Mouse (Mus musculus): Measurements from ENCODE around the gene Hoxd3. TPM values are rescaled to one million over a fixed set of nuclear protein-coding genes. Genes with fewer than 3 reads are reported as not detected.

The Hoxd3 gene
- total and polyA plus RNA-seq, 2 experiments, result not detected

DNA sequence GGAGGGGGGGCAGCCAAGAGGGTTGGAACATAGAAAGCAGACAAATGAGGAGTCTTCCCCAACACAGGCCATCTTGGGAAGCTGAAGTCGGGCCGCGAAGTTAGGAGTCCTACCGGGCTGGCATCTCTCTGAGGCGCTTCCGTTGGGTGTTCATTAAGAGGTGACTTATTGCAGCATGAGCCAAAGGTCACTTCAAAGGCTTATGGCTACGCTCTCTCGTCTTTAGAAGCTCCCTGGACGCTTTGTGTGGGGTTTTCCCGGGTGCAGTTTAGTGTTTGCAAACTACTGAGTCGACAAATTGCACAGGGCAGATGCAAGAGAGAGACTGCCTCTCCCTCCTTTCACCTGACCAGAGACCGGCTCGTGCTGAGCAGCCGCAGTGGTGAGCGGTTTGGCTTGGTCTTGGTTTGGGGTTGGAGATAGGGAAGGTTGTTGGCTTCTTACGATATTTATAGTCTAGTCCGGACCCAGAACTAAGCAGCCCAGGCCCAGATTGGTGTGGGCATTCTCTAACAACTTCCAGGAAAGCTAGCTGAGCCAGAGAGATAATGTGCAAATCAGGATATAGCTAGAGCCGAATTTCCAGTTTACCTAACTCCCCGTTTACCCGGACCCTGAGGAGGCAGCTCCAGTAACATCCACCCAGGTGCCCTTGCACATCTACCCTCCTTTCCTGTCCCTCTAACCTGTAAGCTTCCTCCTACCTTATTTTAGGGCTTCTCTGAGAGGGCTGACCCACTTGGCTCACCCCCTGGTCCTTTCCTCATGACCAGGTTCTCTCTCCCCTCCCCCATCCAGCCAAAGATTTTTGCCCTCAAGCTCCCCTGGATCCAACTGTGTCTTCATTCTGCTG, 27.1 kb downstream of the Hoxd3 start:
- Histone ChIP-seq H3K9ac (ENCODE audit: low read depth, low read length) (no peak overlapping the region), H3K27me3 (ENCODE audit: control insufficient read depth, insufficient read depth, low read length) (peaks cover 48% of the 10 kb centered on the region), H3K4me3 (ENCODE audit: insufficient read depth, low read depth, low read length) (no peak overlapping the region), H3K27ac (replicated peaks; ENCODE audit: insufficient read depth, low read depth, low read length) (no peak overlapping the region), H3K4me1 (ENCODE audit: control insufficient read depth, insufficient read depth, low read length) (no peaks in the 10 kb centered on the region), H3K79me2 (ENCODE audit: control insufficient read depth, insufficient read depth, low read length) (no peaks in the 10 kb centered on the region), H3K36me3 (ENCODE audit: control insufficient read depth, insufficient read depth, low read length) (no peaks in the 10 kb centered on the region)
- WGBS, result 4% methylated on average over 20 of the region's 20 CpGs
- no peak for TF ChIP-seq CTCF (IDR thresholded peaks at IDR 0.05; ENCODE audit: low read depth, low read length)
- TF ChIP-seq POLR2A (IDR thresholded peaks at IDR 0.05; ENCODE audit: extremely low read depth, insufficient read depth, low read length), result no peak
- DNase-seq (ENCODE audit: extremely low read depth, low read depth, low spot score), result no peak

DNA sequence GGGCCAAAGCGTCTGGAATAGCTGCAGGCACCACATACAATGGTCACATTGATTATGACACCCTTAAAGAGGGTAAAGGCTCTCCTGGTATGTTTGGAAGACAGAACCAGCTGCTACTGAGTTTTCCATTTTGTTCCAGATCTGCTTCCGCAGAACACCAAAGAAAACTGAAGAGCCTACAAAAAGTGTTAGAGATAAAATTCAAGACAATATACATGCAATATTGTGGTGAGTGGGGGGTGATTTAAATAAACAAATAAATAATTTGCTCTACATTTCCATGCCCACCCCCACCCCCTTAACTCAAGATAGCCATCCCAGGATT, 27.7 kb downstream of the Hoxd3 start:
- Histone ChIP-seq H3K9ac (ENCODE audit: low read depth, low read length) (no peak overlapping the region), H3K27ac (replicated peaks; ENCODE audit: insufficient read depth, low read depth, low read length) (no peak overlapping the region), H3K4me3 (ENCODE audit: insufficient read depth, low read depth, low read length) (no peak overlapping the region), H3K79me2 (ENCODE audit: control insufficient read depth, insufficient read depth, low read length) (no peaks in the 10 kb centered on the region), H3K36me3 (ENCODE audit: control insufficient read depth, insufficient read depth, low read length) (no peaks in the 10 kb centered on the region), H3K4me1 (ENCODE audit: control insufficient read depth, insufficient read depth, low read length) (no peaks in the 10 kb centered on the region), H3K27me3 (ENCODE audit: control insufficient read depth, insufficient read depth, low read length) (peaks cover 47% of the 10 kb centered on the region)
- no peak for DNase-seq (ENCODE audit: extremely low read depth, low read depth, low spot score)
- no peak for TF ChIP-seq CTCF (IDR thresholded peaks at IDR 0.05; ENCODE audit: low read depth, low read length)
- TF ChIP-seq POLR2A (IDR thresholded peaks at IDR 0.05; ENCODE audit: extremely low read depth, insufficient read depth, low read length), result no peak
- WGBS, result 17% methylated on average over 2 of the region's 2 CpGs

- no peak overlapping the region for H3K27ac ChIP-seq (replicated peaks; ENCODE audit: insufficient read depth, low read depth, low read length)
- peaks cover 44% of the 10 kb centered on the region for H3K27me3 ChIP-seq (ENCODE audit: control insufficient read depth, insufficient read depth, low read length)
- no peak overlapping the region for H3K4me3 ChIP-seq (ENCODE audit: insufficient read depth, low read depth, low read length)
- H3K4me1 ChIP-seq (ENCODE audit: control insufficient read depth, insufficient read depth, low read length), result no peaks in the 10 kb centered on the region
- no peak overlapping the region for H3K9ac ChIP-seq (ENCODE audit: low read depth, low read length)
- no peaks in the 10 kb centered on the region for H3K36me3 ChIP-seq (ENCODE audit: control insufficient read depth, insufficient read depth, low read length)
- no peak for DNase-seq (ENCODE audit: extremely low read depth, low read depth, low spot score)
- no peaks in the 10 kb centered on the region for H3K79me2 ChIP-seq (ENCODE audit: control insufficient read depth, insufficient read depth, low read length)
- 12% methylated on average over 14 of the region's 14 CpGs for WGBS
- TF ChIP-seq CTCF (IDR thresholded peaks at IDR 0.05; ENCODE audit: low read depth, low read length) (no peak), POLR2A (IDR thresholded peaks at IDR 0.05; ENCODE audit: extremely low read depth, insufficient read depth, low read length) (no peak)
These were observed 28.1 kb downstream of the Hoxd3 start for GRCm38 (mm10) chr2:74739869-74740268.

- Histone ChIP-seq H3K9ac (ENCODE audit: low read depth, low read length) (no peak overlapping the region), H3K4me3 (ENCODE audit: insufficient read depth, low read depth, low read length) (no peak overlapping the region)
- DNase-seq (ENCODE audit: extremely low read depth, low read depth, low spot score), result no peak
These were observed 28.8 kb downstream of the Hoxd3 start for GRCm38 (mm10) chr2:74740311-74741091.

DNA sequence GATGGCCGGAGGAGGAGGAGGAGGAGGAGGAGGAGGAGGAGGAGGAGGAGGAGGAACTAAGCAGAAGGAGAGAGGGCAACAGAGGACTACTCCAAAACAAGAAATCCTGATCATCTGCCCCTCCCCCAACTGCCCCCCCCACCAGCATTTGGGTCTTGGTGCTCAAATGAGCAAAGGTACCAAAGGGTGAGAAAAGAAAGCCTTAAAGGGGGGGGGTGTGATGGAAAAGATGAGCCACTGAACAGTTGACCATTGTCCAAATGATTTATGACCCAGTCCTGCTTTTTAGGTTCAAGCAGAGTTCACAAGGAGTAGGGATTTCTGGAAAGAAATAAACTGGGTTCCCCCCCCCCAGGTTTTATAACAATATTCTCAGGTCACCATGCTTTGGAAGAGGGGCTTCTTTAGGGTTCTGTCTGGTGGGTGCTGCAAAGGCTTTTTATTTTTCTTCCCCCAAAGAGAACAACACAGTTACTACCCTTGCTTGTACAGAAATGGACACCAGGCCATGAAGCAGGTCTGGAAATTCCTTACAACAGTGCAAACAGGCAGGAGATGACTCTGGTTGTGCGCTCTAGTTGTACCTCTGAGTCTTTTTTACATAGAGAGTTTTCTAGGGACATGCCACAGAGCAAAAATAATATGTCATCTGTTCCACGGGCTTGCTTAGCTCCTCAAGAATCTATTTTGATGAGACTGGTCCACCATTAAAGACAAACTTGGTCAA, 29.7 kb downstream of the Hoxd3 start:
- no peak overlapping the region for H3K4me3 ChIP-seq (ENCODE audit: insufficient read depth, low read depth, low read length)
- 38% methylated on average over 2 of the region's 3 CpGs for WGBS
- H3K4me1 ChIP-seq (ENCODE audit: control insufficient read depth, insufficient read depth, low read length), result no peaks in the 10 kb centered on the region
- H3K27me3 ChIP-seq (ENCODE audit: control insufficient read depth, insufficient read depth, low read length), result peaks cover 41% of the 10 kb centered on the region
- no peak overlapping the region for H3K9ac ChIP-seq (ENCODE audit: low read depth, low read length)
- TF ChIP-seq CTCF (IDR thresholded peaks at IDR 0.05; ENCODE audit: low read depth, low read length), result no peak
- no peak for TF ChIP-seq POLR2A (IDR thresholded peaks at IDR 0.05; ENCODE audit: extremely low read depth, insufficient read depth, low read length)
- DNase-seq (ENCODE audit: extremely low read depth, low read depth, low spot score), result no peak
- H3K27ac ChIP-seq (replicated peaks; ENCODE audit: insufficient read depth, low read depth, low read length), result no peak overlapping the region
- no peaks in the 10 kb centered on the region for H3K79me2 ChIP-seq (ENCODE audit: control insufficient read depth, insufficient read depth, low read length)
- no peaks in the 10 kb centered on the region for H3K36me3 ChIP-seq (ENCODE audit: control insufficient read depth, insufficient read depth, low read length)

More at GRCm38 (mm10) chr2:74740311-74741091, 28.8 kb downstream of the Hoxd3 start:
- H3K79me2 ChIP-seq (ENCODE audit: control insufficient read depth, insufficient read depth, low read length), result no peaks in the 10 kb centered on the region
- H3K27ac ChIP-seq (replicated peaks; ENCODE audit: insufficient read depth, low read depth, low read length), result no peak overlapping the region
- peaks cover 40% of the 10 kb centered on the region for H3K27me3 ChIP-seq (ENCODE audit: control insufficient read depth, insufficient read depth, low read length)
- 4% methylated on average over 43 of the region's 43 CpGs for WGBS
- no peak for TF ChIP-seq CTCF (IDR thresholded peaks at IDR 0.05; ENCODE audit: low read depth, low read length)
- no peak for TF ChIP-seq POLR2A (IDR thresholded peaks at IDR 0.05; ENCODE audit: extremely low read depth, insufficient read depth, low read length)
- H3K36me3 ChIP-seq (ENCODE audit: control insufficient read depth, insufficient read depth, low read length), result no peaks in the 10 kb centered on the region
- H3K4me1 ChIP-seq (ENCODE audit: control insufficient read depth, insufficient read depth, low read length), result no peaks in the 10 kb centered on the region
